Mouse (Mus musculus): Measurements from ENCODE around the gene Gucy1a1. TPM values are rescaled to one million over a fixed set of nuclear protein-coding genes. Genes with fewer than 3 reads are reported as not detected.

The Gucy1a1 gene
- polyA plus RNA-seq, 1 experiment from 2014 or later = 1.5 TPM

Small RNAs within 50 kb of the gene (microRNA-seq; reads per million reads assigned to microRNA genes)
- not detected for gene Mir7010

Other genes with a start within 250 kb of the Gucy1a1 start
- 3.0 and 3.3 TPM in 2 replicates for gene Ctso, start 213.2 kb downstream of the Gucy1a1 start, polyA plus RNA-seq (2016; fragmentation: Nextera tagmentation; extraction: Ambion mirVana)
- 0.04 and 0.05 TPM in 2 replicates for gene Tdo2, start 169.6 kb downstream of the Gucy1a1 start, polyA plus RNA-seq (2016; fragmentation: Nextera tagmentation; extraction: Ambion mirVana)
- gene Asic5, start 163.5 kb downstream of the Gucy1a1 start, polyA plus RNA-seq (2016; fragmentation: Nextera tagmentation; extraction: Ambion mirVana) = not detected in 2 replicates
- gene Gucy1b1, start 71.1 kb downstream of the Gucy1a1 start, polyA plus RNA-seq (2016; fragmentation: Nextera tagmentation; extraction: Ambion mirVana) = 2.6 and 3.6 TPM in 2 replicates
- gene Map9, start 212.3 kb upstream of the Gucy1a1 start, polyA plus RNA-seq (2016; fragmentation: Nextera tagmentation; extraction: Ambion mirVana) = 7.8 and 7.9 TPM in 2 replicates